Mouse (Mus musculus): ENCODE measurements around the gene Krt24.

Gene Krt24

DNA sequence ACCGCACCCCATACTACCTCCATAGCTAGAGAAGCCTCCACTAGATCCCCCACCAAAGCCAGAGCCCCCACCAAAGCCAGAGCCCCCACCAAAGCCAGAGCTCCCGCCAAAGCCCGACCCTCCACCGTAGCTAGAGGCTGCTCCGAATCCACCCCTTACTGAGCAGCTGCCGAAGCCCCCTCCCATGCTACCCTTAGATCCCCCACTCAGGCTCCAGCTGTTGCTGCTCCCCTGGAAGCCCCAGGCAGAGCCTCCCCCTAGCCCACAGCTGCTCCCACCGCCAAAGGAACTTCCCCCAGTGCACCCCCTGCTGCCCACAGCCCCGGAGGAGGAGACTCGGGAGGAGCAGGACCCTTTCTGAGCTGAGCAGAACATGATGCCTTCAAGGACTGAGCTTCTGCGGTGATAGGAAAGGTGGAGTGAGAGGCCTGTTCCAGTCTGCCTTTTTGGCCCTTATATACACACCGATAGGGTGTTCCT, at the start of gene Krt24:
Gene Krt24 (minus strand): TSS at position 430 of the 480 bp plus-strand sequence.
- no peak for DNase-seq (ENCODE audit: low spot score in 2 of 2)

DNA sequence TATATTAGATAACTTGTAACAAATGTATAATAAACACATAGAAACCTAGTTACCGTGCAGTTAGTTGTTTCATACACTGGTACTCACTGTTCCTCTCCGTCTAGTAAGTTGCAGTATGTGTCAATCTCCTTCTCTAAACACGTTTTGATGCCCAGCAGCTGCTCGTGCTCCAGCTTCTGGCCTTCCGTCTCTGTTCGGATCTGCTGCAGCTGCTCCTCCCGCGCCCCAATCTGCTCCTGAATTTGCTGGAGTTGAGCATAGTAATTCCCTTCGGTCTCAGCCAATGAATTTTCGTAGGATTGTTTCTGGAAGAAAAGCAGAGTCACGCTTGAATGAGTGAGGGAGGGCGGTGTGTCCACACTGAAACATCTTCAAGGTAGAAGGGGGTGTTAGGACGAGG, 48.4 kb upstream of the Krt24 start:
- no peak for DNase-seq (ENCODE audit: low spot score in 2 of 2)

DNA sequence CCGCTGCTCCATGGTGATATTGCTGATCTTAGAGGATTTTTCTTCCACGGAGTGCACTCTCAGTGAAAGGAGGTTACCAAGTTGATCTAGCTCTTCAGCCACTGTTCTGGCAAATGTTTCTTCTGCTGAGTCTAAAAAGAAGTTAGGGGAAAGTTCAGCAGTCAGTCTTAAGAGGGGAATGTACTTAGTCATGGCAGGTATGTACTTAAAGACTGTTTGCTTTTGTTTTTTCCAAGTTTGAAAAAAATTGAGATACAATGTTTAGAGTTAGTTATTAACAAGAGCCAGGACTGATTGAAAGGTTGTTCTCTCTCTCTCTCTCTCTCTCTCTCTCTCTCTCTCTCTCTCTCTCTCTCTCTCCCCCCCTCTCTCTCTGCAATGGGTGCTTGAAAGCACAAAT, 44.6 kb upstream of the Krt24 start:
- DNase-seq (ENCODE audit: low spot score in 2 of 2), result no peak

DNA sequence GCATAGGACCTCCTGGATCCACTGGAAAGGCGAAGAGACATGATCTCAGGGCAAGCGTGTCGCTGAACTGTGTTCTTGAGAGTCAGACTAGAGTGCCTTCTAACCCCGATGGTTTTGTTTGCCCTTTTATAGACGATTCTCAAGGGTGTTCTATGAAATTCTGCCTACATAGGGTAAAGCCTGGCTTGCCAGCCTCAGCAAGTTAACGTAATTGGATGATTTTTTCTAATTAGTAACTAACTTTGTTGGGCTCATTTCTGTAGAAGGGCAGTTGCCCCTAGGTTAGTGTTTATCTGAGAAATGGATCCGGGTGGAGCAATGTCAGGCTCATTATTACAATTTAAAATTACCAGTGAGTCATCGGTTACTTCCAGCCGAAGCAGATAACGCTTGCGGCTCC, 37.8 kb upstream of the Krt24 start, which contains the start of gene Krt25:
Gene Krt25 (minus strand): TSS at position 101 of the 400 bp plus-strand sequence.
- no peak for DNase-seq (ENCODE audit: low spot score in 2 of 2)

DNA sequence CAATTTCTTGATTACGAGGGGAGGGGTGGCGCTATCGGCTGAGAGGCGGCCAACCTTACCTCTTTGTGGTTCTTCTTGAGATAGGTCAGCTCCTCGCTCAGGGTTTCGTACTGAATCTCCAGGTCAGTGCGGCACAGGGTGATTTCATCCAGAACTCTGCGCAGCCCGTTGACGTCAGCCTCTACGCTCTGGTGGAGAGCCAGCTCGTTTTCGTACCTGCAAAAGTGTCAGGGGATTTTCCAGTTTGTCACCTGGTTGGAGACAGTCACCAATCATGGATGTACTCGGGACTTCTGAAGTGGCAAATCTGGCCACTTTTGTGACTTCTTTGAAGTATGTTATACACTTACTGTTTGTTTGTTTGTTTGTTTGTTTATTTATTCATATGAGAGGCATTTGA, 36.0 kb upstream of the Krt24 start:
- no peak for DNase-seq (ENCODE audit: low spot score in 2 of 2)

DNA sequence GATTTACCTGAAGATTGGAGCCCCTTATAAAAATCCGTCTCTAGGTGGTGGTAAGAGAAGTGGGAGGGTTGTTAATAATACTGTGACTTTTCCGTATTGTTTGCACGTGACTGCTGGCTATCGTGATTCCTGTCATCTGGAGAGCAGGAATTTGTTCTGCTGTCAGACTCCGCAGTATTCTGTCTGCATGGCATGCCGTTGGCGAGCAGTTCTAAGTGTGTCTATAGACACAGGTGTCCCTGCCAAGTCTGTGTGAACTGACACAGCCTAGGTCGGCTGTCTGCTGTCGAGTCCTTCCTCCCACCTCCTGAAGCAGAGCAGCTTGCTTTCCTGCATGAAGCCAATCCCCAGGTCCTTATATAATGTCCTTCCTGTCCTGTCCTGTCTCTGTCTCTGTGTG, 34.1 kb upstream of the Krt24 start:
- DNase-seq (ENCODE audit: low spot score in 2 of 2), result no peak

DNA sequence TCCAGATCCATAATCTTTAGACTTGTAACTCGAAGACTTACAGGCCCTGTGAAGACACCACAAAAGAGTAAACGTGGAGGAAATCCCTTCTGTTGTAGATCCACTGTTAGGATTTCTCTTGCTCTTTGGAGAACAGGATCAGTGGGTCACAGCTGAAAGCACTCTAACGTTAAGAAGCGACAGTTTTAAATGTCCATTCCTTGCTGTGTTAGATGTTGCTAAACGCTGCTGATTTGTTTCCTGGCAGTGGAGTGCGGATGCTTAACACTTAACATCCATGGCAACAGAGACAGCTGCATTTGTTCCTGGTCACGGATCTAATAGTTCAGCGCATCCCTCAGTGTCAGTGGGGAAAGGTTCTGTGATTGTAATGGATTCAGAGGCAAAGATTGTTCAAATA, 31.5 kb upstream of the Krt24 start:
- no peak for DNase-seq (ENCODE audit: low spot score in 2 of 2)

DNA sequence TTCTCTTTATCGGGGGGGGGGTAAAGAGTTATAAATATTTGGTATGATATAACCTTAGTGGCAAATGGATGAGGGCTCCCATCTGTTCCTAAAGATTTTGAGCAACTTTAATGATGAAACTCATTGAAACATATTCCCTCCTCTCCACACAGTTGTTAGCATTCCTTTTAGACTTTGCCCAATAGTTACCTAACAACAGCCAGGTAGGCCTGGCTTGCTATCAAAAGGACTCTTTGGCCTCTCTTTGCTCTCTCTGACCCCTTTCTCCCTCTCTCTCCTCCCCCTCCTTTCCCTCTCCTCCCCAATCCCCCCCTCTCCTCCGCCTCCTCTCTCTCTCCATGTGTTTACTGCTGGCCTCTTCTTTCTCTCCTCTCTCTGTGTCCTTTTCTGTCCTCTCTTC, 29.5 kb upstream of the Krt24 start:
- no peak for DNase-seq (ENCODE audit: low spot score in 2 of 2)

DNA sequence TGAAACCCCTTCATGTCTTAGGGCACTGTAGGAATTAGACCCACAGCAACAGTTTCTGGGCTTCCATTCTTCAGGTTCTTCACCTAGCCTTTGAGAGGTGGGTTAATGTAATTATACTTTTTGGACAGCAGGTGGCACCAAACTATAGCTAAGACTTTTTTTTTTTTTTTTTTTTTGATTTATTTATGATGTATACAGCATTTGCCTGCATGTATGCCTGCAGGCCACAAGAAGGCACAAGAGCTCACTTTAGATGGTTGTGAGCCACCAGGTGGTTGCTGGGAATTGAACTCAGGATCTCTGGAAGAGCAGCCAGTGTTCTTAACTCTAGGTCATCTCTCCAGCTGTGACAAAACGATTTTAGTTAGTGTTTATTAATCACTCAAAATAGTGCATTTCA, 25.8 kb upstream of the Krt24 start:
- DNase-seq (ENCODE audit: low spot score in 2 of 2), result no peak

DNA sequence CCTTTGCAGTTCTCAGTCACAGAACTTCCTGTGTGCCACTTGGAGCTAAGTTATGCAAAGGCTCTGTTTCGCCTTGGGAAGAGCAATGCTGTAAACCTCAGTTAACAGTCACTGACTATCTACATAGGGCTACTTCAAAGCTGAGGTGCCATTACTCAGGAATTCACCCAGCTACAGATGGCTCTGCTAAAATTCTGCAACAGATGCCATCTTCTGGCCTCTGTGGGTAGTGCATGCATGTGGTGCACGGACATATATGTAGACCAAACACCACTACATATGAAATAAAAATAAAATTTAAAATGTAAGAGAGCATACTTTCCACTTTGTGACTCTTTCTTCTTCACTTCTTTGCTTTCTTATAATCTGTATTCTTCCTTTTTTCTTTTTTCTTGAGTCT, 22.5 kb upstream of the Krt24 start:
- peak; percentile 16 to 73 for DNase-seq (ENCODE audit: low spot score in 2 of 2)

DNA sequence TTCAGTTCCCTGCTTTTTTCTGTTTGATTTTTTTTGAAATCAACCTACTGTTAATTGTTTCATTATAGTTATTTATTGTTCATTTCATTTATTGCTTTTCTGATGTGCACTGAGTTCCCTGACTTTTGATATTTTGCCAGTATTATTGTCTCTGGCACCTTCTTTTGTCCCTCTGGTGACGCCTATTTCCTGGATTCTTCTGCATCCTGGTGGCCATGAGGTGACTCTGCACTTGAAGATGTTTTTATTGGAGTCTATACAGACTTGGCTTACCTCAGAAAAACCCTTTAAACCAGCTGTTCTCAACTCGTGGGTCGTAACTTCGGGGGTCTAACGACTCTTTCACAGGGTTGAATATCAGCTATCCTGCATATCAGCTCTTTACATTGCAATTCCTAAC, 10.0 kb upstream of the Krt24 start:
- DNase-seq (ENCODE audit: low spot score in 2 of 2), result no peak

DNA sequence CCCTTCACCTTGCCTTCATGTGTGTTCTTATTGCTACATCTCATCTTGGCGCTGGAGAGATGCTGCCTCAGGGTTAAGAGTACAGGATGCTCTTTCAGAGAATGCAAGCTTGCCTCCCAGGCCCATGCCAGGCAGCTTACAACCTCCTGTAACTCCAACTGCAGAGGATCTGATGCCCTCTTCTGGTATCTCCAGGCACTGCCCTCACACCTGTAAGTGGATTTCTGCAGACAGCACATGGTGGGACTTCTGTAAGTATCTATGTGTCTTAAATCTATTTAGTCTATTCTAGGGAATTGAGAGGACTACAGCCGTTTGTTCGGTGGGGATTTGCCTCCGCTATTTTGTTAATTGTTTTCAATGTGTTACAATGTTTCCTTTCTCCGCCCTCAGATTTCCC, 7.8 kb upstream of the Krt24 start:
- DNase-seq (ENCODE audit: low spot score in 2 of 2), result peak; percentile 8 to 65

DNA sequence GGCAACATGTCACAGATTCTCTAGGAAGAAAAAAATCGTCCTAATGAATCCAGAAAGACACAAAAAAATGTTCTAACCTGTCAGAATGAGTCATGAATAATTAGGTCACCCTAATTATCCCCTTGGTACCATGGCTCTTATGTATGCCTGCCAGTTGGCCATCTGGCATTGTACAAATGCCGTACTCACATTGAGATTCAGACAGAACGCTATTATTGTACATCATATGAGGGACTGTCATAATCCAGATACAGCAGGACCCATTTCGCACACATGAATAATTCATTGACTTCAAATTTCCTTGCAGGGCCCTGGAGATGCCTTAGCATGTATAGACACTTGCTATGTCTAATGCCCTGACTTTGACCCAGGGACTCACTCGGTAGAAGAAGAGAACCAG, 1.1 kb downstream of the Krt24 start:
- DNase-seq (ENCODE audit: low spot score in 2 of 2), result no peak

DNA sequence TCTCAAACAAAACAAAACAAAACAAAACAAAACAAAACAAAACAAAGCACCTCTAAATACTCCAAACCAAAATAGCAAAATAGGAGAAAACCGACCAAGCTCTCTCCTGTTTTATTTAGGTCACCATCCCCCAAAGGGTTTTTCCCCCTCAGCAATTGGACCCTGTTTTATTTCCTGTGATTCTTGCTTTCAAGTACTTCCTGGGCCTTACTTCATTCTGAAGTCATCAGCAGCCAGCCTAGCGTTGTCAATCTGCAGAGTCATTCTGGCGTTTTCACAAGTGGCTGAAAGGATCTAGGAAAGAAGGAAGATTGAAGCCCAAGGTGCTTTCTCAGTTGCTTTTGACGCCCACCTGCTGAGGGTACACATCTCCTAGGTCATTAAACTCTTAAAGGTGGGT, 1.7 kb downstream of the Krt24 start:
- DNase-seq (ENCODE audit: low spot score in 2 of 2), result no peak

DNA sequence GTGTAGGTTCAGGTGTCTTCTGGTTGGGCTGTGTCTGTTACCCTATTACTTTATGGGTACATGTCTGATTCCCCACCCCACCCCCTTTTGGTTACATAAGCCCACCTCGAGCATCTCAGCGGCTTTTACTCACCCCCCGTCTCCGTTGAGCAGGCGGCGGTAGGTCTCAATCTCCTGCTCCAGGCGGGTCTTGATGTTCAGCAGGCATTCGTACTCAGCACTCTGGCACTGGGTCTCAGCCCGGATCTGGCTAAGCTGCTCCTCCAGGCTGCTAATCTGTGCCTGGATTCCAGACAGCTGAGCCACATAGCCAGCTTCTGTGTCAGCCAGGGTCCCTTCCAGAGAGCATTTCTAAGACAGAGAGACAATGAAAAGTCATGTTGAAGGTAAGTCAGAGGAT, 3.9 kb downstream of the Krt24 start:
- DNase-seq (ENCODE audit: low spot score in 2 of 2), result no peak

DNA sequence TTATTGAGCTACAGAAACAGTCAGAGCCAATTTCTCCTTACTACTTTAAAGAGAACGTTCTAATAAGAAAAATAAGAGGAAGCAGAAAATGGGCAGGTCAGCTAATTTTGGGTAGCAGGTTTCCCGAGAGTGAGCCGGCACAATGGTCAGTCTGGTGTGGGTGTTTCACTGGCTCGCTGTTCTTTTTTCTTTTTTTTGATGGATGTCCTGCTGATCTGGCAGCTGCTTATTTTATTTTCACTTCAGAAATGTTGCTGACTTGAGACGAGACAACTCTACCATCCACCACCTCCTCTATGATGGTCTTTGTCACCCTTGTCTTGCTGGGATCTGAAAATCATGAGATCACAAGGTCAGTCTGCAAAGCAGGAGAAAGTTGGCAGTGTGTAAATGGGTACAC, 5.1 kb downstream of the Krt24 start:
- no peak for DNase-seq (ENCODE audit: low spot score in 2 of 2)

DNA sequence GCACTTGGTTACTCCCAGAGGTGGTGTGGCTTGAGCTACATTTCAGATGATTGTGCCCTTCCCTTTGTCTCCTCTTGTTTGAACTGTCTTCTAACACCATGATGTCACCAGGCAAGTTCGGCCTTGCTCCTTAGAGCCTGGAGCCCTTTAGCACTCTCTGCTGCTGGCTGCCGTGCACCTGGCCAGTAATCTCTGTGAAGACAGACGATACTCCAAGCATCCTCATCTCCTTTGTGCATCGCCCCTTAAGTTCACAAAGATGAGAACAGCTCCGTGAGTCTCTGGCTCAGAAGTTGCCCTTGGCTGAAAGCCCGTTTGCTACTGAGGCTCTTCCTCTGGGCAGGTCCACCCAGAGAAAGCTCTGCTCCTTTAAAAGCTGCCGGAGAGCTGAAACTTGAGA, 8.3 kb downstream of the Krt24 start:
- no peak for DNase-seq (ENCODE audit: low spot score in 2 of 2)

DNA sequence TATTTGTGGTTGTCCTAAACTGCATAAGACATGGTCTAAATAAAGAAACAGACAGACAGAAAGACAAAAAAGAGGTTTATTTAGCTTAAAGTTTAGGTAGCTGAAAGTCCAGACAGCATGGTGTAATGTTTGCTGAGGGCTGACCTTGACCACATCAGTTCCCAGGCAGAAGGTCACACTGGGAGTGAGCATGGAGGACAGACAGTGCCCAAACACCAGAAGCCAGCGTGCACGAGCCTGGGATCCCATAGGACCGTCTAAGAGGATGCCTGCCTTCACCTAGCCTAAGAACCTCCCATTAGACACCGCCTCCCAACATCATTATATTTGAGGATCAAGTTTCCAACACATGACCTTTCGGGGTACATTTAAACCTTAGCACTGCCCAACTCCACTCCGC, 9.4 kb downstream of the Krt24 start:
- DNase-seq (ENCODE audit: low spot score in 2 of 2), result no peak

DNA sequence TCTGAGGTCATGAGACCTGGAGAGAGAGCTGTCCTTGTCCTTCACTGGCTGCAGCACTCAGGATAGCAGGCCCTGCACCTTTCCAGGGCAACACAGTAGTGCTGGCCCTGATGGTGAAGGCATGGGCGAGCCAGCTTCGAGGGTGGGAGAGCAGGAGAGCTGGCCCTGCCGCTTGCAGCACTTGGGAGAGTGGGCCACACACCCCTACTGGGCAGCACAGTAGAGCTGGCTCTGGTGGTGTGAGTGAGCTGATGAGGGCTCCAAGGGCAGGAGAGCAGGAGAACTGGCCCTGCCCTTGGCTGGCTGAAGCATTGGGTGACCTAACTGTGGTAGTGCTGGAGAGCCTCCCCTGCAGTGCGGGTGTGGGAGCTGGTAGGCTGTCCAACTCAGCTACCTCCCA, 12.3 kb downstream of the Krt24 start:
- DNase-seq (ENCODE audit: low spot score in 2 of 2), result no peak

DNA sequence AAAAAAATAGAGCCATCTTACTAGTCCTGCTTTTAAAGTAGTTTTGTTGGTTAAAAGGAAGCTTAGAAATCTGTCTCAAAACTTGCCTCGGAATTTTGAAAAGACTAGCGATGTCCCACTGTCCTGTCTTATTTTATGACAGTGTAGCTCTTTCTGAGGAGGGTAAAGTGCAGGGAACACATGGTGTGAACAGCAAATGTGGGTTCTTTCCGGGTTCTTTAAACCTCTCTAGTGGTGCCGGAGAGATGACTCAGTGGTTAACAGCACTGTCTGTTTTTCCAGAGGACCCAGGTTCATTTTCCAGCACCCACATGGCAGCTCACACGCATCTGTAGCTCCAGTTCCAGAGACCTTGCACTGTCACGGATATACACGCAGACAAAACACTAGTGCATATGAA, 15.9 kb downstream of the Krt24 start:
- no peak for DNase-seq (ENCODE audit: low spot score in 2 of 2)

DNA sequence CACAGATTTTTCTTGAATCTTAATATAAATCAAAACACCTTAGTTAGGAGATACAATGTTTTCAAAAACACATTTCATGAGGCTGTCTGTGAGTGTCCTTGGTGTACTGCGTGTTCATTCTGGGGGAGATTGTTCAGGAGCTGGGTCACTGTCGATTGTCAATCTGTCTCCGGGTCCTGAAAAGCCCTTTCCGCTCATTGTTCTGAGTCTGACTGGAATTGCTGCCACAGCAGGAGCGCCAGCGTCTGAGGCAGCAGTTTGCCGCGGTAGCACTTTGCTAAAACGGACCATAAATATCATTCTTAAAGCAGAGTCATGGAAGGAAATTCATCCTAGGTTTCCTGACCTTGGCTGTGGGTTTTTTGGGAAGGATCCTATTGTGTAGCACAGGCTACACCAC, 19.3 kb downstream of the Krt24 start:
- no peak for DNase-seq (ENCODE audit: low spot score in 2 of 2)

DNA sequence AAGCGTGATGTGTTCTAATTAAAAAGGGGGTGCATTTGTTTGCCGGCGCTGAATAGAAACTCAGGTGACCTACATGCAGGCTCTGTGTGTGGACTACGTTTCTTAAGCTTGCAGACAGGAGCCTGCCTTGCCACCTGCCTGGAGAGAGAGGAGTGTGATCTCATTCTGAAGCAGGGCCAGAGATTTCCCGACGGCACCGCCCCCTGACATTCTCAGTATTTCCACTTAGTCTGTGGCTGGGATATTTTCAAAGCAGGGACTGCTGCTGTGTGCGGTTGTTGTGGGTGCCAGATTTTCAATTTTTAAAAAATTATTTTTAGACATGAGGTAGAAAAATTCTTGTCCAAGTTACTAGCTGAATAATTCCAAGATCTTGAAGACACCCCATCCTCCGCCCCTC, 19.8 kb downstream of the Krt24 start:
- DNase-seq (ENCODE audit: low spot score in 2 of 2), result no peak

DNA sequence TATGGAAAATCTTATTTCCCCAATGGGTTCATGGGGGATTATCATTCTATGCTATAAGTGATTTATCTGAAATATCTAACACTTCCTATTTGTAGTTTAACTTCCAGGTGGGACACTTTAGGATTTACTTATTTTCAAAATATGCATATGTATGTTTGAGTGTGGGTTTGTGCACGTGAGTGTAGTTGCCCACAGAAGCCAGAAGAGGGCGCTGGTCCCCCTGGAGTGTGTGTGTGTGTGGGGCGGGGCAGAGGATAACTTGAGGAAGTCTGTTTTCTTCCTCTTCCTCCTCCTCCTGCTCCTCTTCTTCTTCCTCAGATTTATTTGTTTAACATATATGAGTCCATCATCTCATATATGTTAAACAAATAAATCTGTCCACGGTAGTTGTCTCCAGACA, 28.8 kb downstream of the Krt24 start:
- DNase-seq (ENCODE audit: low spot score in 2 of 2), result no peak

DNA sequence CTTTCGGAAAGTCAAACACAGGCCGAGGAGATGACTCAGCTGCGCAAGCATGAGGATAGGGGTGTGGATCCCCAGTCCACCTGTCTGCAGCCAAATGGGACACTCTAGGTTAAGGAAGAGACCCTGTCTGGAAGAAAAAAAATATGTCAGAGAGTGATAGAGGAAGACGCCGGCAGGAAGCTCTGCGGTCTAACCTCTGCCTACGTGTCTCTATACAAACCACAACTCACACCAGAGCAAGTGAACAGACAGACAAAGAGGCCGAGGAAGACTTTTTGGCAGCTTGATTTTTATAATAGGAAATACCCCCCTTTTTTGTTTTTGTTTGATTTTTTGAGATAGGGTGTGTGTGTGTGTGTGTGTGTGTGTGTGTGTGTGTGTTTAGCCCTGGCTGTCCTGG, 29.7 kb downstream of the Krt24 start:
- DNase-seq (ENCODE audit: low spot score in 2 of 2), result no peak

DNA sequence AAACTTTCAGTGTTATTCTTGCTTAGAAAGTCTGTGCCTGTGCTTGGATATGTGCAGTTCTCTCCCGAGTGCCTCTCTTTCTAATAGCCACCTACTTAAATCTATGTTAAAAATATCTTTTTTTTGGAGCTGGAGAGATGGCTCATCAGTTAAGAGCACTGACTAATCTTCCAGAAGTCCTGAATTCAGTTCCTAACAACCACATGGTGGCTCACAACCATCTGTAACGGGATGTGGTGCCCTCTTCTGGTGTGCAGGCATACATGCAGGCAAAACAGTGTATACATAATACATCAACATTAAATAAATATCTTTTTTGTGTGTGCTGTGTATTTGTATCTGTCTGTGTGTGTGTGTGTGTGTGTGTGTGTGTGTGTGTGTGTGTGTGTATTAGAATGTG, 31.2 kb downstream of the Krt24 start:
- no peak for DNase-seq (ENCODE audit: low spot score in 2 of 2)

Measured in spleen, postnatal 10 days (tissue).